Mouse (Mus musculus) lung, embryonic 14.5 days (tissue): ENCODE measurements around the gene Mcl1. TPM values are rescaled to one million over a fixed set of nuclear protein-coding genes. Genes with fewer than 3 reads are reported as not detected.
"Not testable (repeated sequence)": the region's sequence is repeated elsewhere in the genome, so short reads cannot be mapped to it uniquely, and the experiment has no call there.

Experiments used
- ATAC-seq: fragments of 200-750 bp; cut with Nextera tagmentation; 2 replicates; pipeline ENCODE4 v1.8.0; 2017; ENCODE audit warnings: mild to moderate bottlenecking, moderate TSS enrichment, moderate library complexity; ENCODE audit not compliant: insufficient read depth
- DNase-seq: peaks from one replicate; pipeline ENCODE4 v3.0.0-alpha.2; 2015
- H3K27ac ChIP-seq: fragments of 300-500 bp; sonication (generic); 2 replicates; pipeline ENCODE4 v1.5.1; 2014; ENCODE audit warnings: low read depth, mild to moderate bottlenecking, moderate library complexity
- H3K27me3 ChIP-seq: fragments of 300-500 bp; sonication (generic); 2 replicates; pipeline ENCODE4 v1.6.1; 2014; ENCODE audit warnings: low read length, control low read depth; ENCODE audit not compliant: insufficient read depth
- H3K36me3 ChIP-seq: fragments of 300-500 bp; sonication (generic); 2 replicates; pipeline ENCODE4 v1.6.1; 2014; ENCODE audit warnings: control low read depth; ENCODE audit not compliant: insufficient read depth
- H3K4me1 ChIP-seq: fragments of 300-500 bp; sonication (generic); 2 replicates; pipeline ENCODE4 v1.6.1; 2014; ENCODE audit warnings: antibody characterized with exemption, control low read depth; ENCODE audit not compliant: insufficient read depth
- H3K4me2 ChIP-seq: fragments of 300-500 bp; sonication (generic); 2 replicates; pipeline ENCODE4 v1.6.1; 2014; ENCODE audit warnings: mild to moderate bottlenecking
- H3K4me3 ChIP-seq: fragments of 300-500 bp; sonication (generic); 2 replicates; pipeline ENCODE4 v1.5.1; 2014; ENCODE audit warnings: low read depth, low read length
- H3K9ac ChIP-seq: fragments of 300-500 bp; sonication (generic); 2 replicates; pipeline ENCODE4 v1.6.1; 2014
- H3K9me3 ChIP-seq: fragments of 300-500 bp; sonication (generic); 2 replicates; pipeline ENCODE4 v1.6.1; 2016; ENCODE audit warnings: low read depth, low read length, control low read depth
- CTCF ChIP-seq: IDR thresholded peaks from 2 replicates; pipeline ENCODE4 v1.5.1; 2016; ENCODE audit warnings: antibody characterized with exemption, low read depth
- WGBS: fragments of 180-500 bp; shearing (Covaris S2); extraction: QIAGEN DNeasy Blood & Tissue Kit; methylation state at CpG from one replicate; pipeline ENCODE4 v1.1.7; 2014; 5-methylcytosine and 5-hydroxymethylcytosine counted together
- polyA plus RNA-seq: library from polyadenylated mRNA; unstranded; fragments of >200 nt; fragmentation: Nextera tagmentation; extraction: Ambion mirVana; gene quantifications from 2 replicates; pipeline ENCODE4 v1.2.1, GENCODE M21; 2014

Mcl1 gene
- polyA plus RNA-seq, 1 experiment from 2014 or later, result 82.3 TPM

DNA sequence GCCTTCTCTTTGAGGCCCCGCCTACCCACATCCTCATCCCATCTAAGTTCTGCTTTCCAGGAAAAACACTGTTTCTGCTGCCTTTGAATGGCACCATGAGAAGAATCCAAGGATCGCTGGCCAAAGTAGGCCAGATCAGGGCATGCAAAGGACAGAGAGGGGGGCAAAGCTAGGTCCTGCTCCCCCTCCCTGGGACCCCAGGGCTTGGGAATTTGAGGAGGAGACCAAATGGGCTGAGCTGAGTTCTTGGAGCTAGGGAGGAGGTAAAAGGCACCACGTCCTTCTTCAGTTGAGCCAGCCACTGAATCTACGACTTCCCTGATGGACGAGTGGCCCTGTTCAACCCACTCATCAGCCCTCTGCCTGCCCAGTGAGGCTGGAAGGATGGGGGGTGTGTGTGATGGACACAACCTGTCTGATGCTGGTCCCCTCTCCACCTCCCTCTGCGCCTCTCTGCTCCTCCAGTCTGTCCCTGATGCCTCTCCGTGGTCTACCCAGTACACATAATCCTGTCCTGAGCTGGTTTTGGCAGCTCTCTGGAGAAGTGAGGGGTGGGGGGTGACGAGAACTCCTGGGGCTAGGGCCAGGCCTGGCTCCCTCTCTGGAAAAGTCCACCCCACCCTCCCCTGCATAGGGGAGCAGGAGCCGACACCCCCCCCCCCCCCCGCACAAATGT is 28.0 kb downstream of the Mcl1 start:
- peak overlapping the region; percentile 64; the same call in 1 of the 2 replicates for H3K9ac ChIP-seq

DNA sequence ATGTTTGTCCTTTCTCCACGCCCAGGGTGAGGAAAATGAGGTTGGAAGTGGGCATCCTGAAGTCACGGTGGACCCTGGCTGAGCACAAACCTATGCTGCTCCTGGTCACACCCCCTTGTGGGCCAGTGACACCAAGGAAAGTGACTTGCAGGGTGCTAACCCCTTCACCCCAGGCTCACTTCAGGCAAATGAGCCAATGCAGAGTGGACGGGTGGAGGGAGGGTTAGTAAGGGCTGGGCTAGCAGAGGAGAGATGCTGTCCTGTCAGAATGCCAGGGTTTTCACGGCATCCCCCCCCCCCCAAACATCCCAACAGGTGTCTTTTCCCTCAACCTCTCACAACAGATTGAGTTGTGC is 28.6 kb downstream of the Mcl1 start:
- Histone ChIP-seq H3K9me3 (no peaks in the 10 kb centered on the region), H3K36me3 (no peaks in the 10 kb centered on the region), H3K27ac (peak overlapping the region; percentile 88), H3K27me3 (no peaks in the 10 kb centered on the region), H3K9ac (peak overlapping the region; percentile 64), H3K4me3 (peak overlapping the region; percentile 48), H3K4me1 (peaks cover 20% of the 10 kb centered on the region), H3K4me2 (peak overlapping the region; percentile 91)
- WGBS, result 17% methylated on average over 4 of the region's 4 CpGs
- DNase-seq, result no peak
- peak; percentile 25; the same call in 1 of the 2 replicates for ATAC-seq
- TF ChIP-seq CTCF, result no peak

More for the DNA sequence above, 28.0 kb downstream of the Mcl1 start:
- no peaks in the 10 kb centered on the region for H3K9me3 ChIP-seq
- peaks cover 22% of the 10 kb centered on the region for H3K4me1 ChIP-seq
- peak overlapping the region; percentile 91 for H3K4me2 ChIP-seq
- WGBS, result 32% methylated on average over 10 of the region's 10 CpGs
- H3K36me3 ChIP-seq, result no peaks in the 10 kb centered on the region
- no peak for TF ChIP-seq CTCF
- H3K4me3 ChIP-seq, result peak overlapping the region; percentile 48; the same call in 1 of the 2 replicates
- H3K27ac ChIP-seq, result peak overlapping the region; percentile 88
- no peak for DNase-seq
- H3K27me3 ChIP-seq, result no peaks in the 10 kb centered on the region
- peak; percentile 10; the same call in 1 of the 2 replicates for ATAC-seq

DNA sequence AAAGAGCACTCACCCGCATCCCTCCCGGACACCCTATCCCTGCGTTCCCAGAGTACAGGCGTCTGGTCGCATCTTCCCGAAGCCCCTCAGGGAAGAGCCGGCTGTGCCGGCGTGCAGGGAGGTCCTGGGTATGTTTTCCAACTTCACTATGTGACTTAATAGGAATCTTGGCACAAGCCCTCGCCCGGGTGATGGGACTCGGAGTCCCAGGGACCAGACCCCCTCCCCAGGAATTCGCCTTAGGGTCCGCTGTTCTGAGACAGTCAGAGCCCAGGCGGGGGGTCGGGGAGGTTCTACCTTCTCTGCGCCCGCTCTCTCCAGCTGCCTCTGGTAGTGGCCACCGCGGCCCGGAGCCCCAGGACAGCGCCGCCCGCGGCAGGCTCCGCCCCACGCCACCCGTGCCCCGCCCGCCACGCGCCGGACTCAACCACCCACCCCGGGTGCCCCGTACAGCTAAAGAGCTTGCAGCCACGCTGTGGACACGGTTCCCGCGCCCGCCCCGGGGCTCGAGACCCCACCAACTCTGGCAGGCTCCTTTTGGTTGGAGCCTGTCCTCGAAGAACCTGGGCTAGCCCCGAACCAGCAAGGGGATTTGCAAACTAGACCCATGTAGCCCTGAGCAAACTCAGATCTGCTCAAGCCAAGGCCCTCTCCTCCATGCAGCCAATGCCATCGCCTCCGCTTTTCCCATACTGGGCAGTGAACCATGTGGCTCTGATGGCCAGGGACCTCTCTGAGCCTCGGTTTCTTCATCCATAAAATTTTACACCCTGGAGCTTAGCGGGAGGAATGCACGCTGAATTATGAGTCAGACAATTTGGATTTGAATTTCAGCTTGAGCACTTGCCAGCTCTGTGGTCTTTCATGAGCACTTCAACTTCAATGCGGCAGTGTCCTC is 29.2 kb downstream of the Mcl1 start, which contains the start of gene Adamtsl4:
TSS of gene Adamtsl4 (minus strand) at position 394 of the 898 bp plus-strand sequence.
- H3K9ac ChIP-seq, result peak within 1 kb of the TSS; percentile 64
- H3K9me3 ChIP-seq, result no peaks in the 10 kb centered on the region
- peaks cover 20% of the 10 kb centered on the region for H3K4me1 ChIP-seq
- no peak for TF ChIP-seq CTCF
- H3K36me3 ChIP-seq, result no peaks in the 10 kb centered on the region
- ATAC-seq, result peak; percentile 75
- WGBS, result 4% methylated on average over 49 of the region's 50 CpGs
- peak within 1 kb of the TSS; percentile 91 for H3K4me2 ChIP-seq
- peak within 1 kb of the TSS; percentile 88 for H3K27ac ChIP-seq
- H3K4me3 ChIP-seq, result peak within 1 kb of the TSS; percentile 48
- no peaks in the 10 kb centered on the region for H3K27me3 ChIP-seq
- DNase-seq, result peak; percentile 89

DNA sequence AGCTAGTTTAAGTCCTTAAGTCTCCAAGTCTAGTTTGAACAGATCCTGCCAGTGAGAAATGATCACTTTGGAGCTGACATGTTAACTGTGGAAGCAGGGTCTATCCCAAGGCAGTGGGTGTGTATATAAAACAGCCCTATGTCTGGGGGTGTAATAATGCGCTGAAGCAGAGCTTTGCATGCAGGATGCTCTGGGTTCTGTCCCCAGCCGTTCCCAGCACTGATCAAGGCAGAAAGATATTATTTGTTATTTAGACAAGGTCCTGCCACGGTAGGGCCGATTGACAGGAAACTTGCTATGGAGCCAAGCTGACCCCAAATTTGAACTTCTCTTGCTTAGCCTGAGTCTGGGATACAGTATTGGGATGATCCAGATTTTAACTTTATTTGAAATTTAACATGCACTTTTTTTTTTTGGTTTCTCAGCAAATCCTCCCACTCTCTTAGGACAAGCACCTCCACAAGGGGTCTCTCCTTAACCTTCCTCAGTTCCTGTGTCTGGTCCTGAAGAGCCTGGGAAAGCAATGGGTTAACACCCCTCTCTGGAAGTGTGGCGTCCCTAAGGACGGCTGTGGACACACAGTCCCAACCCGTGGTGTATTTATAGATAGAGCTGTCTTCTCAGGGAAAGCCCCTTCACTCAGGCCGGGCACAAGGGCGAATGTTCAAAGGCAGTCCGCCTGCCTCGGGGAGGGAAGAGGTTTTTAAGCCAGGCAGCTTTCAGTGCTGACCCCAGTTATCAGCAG is 30.8 kb downstream of the Mcl1 start:
- Histone ChIP-seq H3K9me3 (no peaks in the 10 kb centered on the region), H3K4me1 (peaks cover 23% of the 10 kb centered on the region), H3K27ac (peak overlapping the region; percentile 38; the same call in 1 of the 2 replicates), H3K36me3 (no peaks in the 10 kb centered on the region), H3K4me2 (peak overlapping the region; percentile 24), H3K9ac (no peak overlapping the region), H3K4me3 (no peak overlapping the region), H3K27me3 (no peaks in the 10 kb centered on the region)
- DNase-seq, result peak; percentile 62
- WGBS, result 14% methylated on average over 11 of the region's 11 CpGs
- TF ChIP-seq CTCF, result peak; percentile 25; the same call in 1 of the 2 replicates
- ATAC-seq, result peak; percentile 10; the same call in 1 of the 2 replicates

DNA sequence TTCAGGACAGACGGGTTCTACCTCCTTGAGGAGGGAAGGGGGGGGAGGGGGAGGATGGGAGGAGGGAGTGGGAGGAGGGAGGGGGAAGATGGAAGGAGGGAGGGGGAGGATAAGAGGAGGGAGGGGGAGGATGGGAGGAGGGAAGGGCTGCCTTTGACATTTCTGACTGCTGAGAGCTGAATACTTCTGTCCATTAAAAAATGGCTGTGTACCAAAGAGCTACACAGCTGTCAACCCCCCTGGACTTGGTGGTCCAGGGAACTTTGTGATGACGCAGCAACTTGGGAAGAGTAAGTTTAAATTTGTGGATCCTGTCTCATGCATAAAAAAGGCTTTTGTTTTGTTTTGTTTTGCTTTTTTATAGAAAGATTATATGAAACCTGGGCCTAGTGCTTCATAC is 31.4 kb downstream of the Mcl1 start:
- no peaks in the 10 kb centered on the region for H3K27me3 ChIP-seq
- H3K36me3 ChIP-seq, result no peaks in the 10 kb centered on the region
- H3K9me3 ChIP-seq, result no peaks in the 10 kb centered on the region
- H3K4me2 ChIP-seq, result peak overlapping the region; percentile 24
- H3K4me1 ChIP-seq, result peaks cover 23% of the 10 kb centered on the region
- peak overlapping the region; percentile 38; the same call in 1 of the 2 replicates for H3K27ac ChIP-seq
- H3K9ac ChIP-seq, result no peak overlapping the region
- TF ChIP-seq CTCF, result no peak
- no peak overlapping the region for H3K4me3 ChIP-seq
- ATAC-seq (no peak), DNase-seq (peak; percentile 40)
- 16% methylated on average over 2 of the region's 2 CpGs for WGBS

DNA sequence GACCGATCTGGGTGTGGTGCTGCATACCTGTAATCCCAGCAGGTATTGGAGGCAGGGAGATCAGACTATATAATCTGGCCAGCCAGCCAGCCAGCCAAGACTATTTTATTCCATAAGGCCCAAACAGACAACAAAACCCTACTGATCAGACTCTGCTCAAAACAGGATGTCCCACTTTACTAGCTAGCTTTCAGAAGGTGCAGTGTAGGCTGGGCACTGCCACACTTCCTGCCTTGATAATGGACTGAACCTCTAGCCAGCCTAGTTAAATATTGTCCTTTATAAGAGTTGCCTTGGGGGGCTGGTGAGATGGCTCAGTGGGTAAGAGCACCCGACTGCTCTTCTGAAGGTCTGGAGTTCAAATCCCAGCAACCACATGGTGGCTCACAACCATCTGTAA is 32.0 kb downstream of the Mcl1 start:
- WGBS, result 81% methylated on average over 2 of the region's 2 CpGs
- Histone ChIP-seq H3K27ac (0 out of 2 replicates have a peak overlapping the region, but pooled peaks have one; percentile 30), H3K4me1 (peaks cover 23% of the 10 kb centered on the region)
- not testable (repeated sequence) for H3K4me3 ChIP-seq, H3K4me2 ChIP-seq, H3K27me3 ChIP-seq, H3K36me3 ChIP-seq, H3K9ac ChIP-seq, H3K9me3 ChIP-seq, DNase-seq, ATAC-seq
